Mouse (Mus musculus) heart, adult 9 months (tissue): ENCODE data around the gene Kcnq1.

Experiments used
- DNase-seq, 2 experiments: peaks; one replicate each; pipeline ENCODE4 v3.0.0; 2022; ENCODE audit warnings: low spot score in 2 of 2

Kcnq1 gene

DNA sequence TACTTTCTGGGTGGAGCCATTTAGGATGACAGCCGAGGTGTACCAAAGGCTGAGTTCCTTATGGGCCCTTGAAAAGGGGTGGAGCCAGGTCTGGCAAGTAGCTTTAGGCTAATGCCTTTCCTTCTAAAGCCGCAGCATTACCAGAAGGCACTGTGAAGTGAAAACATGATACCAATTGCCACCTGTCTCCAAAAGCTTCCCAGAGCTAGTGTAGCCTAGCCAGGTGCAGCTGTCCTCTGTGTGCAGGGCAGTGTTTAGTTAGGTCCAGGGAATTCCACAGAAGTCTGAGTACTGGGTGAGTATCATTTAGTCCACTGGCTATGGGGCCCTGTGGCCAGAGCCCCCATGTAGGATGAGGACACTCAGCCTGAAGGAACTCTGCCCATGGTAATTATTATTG is 30.0 kb downstream of the Kcnq1 start:
- DNase-seq = no peak

DNA sequence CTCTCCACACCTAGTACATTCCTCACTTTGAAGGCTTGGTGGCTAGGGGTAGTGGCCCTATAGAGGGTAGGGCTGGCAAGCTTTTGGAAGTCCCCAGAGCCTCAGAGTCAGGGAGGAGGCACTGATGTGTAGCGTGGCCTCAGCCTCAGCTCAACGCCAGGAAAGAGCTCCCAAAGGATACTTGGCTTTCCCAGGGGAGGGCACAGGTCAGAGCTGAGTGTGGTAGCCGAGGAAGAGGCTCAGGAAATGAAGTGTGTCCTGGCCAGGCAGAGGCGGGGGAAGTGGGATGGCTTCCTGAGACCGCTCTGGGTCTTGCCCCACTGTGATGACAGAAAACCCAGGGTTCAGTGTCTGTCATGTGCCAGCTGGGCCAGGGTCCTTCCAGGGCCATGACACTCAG is 30.4 kb downstream of the Kcnq1 start:
- DNase-seq = no peak

DNA sequence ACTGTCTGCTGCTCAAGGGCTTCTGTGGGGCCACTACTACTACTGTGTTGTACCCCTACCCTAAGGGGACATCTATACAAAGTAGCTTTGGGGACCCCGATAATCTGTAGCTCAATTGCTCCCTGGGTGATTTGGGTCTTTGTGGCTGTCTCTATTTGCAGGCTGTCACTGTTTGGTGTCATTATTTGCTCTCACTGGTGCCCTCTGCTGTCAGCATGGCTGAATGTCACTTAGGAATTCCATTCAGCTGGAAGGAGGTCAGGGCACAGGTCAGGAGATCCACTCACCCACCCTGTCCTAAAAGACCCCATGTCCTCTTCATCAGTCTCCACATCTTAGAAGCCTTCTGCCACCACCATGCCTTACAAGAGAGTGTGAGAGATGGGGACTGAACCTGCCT is 32.6 kb downstream of the Kcnq1 start:
- DNase-seq = peak; percentile 27 to 65

DNA sequence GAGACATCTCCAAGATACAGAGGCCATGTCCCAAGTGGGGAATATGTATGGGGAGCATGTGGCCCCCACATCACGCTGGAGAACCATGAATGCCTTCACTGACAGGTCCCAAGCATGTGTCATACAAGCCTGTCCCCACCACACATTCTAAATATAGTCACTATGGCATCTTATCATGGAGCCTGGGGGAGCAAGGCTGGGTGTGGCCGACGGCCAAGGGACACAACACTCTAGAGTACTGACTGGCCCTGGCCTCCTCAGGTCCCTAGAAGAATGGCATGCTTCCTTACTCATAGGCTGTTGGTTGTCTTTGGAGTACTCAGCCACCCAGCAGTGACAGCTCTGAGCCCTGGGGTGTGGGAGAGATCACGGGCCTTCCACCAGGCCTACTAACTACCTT is 33.8 kb downstream of the Kcnq1 start:
- peak; percentile 63 to 75 for DNase-seq

DNA sequence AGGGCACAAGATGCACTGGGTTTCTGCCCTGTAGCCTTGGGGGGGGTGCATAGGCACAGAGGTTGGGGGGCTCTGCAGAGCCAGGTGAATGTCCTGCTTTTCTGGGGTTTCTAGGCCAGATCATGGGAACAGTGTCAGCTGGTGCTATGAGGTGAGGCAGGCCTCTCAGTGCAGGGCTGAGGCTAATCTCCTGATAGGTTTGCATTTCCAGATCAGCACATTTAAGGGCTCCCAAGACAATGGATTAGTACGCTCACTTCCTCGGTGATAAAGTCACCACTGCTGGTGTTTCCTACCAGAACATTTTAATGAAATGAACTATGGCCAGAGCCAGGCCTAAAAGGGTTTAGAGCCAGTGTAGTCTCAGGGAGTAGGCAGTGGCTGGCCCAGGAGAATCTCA is 36.5 kb downstream of the Kcnq1 start:
- no peak for DNase-seq

DNA sequence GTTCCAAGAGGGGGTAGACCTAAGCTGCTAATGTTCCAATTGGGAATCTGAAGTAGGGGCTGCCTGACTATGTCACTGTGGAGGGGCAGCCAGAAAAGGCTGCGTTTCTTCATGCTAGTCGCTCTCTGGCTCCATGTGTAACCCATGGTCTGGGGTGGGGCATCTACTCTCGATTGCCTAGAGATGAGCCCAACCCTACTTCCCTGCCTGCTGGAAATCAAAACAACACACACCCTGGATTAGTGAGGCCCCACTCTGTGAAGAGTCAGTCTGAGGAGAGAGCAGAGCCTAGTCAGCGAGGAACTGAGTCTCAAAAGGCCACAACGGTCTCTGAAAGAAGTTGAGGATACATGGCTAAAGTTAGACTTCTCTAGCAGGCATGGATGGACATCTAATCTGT is 40.9 kb downstream of the Kcnq1 start:
- no peak for DNase-seq

DNA sequence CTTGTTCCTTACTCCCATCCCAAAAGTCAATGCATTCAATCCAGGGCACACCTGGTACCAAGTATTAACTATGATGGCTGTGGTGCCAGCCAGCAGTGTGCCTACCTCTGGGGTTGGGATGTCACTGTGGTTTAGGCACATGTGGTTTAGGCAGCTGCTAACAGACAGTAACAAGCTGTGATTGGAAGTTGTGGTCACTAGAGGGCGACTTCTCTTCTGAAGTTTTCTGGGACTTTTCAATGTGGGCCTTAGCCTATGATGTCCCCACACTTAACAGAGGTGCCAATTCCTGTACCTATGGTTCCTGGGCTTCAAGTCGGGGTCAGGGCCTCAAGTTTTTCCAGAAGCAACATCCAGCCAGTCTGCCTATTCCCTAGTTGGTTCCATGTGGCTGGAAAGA is 45.0 kb downstream of the Kcnq1 start:
- DNase-seq = peak in 1 of 2 experiments; percentile 29

DNA sequence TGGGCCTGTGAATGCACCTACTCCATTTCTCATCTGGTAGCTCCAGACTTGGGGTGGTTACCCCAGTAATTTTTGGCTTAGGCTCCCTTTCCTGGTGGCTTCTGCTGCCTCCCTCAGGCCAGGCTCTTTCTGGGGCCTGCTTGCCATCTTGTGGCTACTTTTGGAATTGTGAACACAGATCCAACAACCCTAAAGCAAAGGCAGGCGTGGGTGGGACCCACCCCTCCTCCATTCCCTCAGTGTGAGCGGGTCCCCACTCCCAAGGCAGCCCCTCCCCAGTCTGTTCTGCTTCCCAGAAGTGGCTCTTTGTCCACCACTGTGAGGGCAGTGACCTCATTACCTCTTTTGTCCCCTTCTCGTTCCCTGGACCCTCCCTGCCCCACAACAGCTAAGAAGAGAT is 46.2 kb downstream of the Kcnq1 start:
- DNase-seq = no peak

DNA sequence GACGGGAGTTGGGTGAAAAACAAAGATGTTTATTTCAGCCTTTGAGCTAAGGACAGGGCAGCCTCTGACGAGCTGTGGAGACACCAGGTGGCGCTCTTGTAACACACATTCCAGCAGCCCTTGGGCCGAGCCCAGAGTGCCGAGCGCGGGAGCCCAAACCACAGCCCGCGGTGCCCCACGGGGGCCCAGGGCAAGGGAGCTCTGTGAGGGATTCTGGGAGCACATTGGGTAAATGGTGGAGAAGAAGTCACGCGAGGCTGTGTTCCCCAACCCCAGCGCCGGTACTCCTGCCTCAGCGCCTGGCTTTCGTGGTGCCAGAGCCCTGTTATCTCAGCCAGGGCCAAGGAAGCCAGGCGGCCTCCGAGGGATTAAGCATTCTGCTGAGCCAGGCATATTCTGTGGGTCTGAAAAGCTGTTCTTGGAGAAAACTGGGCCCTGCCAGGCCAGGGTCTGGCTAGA is 47.8 kb downstream of the Kcnq1 start:
- peak; percentile 67 to 82 for DNase-seq

DNA sequence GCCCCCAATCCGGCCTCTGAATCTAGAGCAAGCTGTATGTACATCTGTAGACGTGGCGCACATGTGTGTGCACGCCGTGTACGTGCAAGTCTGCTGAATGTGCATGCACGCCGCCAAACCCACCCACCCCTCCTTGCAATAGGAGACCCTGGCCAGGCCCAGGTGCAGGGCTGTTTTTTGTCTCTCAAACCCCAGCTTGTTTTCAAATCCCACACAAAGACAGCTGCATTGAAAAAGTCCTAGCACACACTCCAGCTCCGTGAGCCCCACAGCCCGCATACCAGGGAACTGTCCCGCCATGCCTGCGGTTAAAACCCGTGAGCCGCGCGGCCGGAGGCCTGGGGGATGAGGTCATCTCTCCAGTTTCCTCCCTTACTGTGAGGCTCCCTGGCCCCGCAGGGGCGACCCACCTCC is 48.3 kb downstream of the Kcnq1 start:
- no peak for DNase-seq

DNA sequence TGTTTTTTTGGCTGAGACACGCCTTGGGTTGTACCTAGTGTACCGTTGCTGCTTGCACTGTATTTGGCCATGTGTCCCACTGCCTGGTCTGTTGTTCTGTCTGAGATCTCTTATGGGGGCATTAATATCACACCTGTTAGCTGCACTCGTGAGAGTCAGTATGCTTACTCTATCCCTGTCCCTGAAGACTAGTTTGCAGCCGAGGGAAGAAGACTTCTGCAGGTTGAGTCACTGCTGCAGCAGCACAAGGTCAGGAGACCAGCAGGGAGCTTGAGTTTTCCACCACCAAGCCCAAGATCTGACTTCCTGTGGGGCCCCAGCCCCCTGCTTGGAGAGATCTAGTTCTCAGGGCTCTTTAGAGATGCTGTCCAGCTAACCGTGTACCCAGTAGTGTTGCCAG is 49.1 kb downstream of the Kcnq1 start:
- DNase-seq = no peak

DNA sequence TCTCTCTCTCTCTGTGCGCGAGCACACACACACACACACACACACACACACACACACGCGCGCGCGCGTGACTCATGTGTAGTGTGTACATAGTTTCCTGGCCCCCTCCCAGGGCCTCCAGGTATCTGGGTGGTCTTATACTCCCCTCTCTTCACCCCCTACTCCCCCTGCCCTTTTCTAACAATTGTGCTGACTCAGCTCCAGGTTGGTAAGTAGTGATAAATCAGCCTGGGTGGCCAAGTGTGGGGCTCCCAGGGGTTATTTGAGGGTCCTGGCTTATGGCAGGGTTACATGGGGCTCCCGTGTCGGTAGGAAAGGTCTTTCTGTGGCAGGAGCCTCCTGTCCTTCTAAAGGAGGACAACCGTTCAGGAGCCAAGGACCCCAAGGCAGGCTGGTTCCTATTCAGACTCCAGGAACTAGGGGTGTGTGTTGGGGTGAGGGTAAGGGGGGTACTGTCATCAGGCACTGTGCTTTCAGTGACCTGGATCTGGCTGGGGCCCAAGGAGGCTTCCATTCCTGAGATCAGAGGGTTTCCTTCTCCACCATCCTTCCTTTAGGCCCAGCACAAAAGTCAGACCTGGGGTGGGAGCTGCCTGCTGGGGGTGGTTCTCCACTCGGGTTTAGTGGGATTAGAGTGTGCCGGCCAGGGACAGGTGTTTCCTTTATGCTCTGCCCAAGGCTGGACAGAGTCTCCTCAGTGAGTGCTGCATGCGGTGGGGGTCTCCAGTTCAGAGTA is 52.7 kb downstream of the Kcnq1 start:
- no peak for DNase-seq

DNA sequence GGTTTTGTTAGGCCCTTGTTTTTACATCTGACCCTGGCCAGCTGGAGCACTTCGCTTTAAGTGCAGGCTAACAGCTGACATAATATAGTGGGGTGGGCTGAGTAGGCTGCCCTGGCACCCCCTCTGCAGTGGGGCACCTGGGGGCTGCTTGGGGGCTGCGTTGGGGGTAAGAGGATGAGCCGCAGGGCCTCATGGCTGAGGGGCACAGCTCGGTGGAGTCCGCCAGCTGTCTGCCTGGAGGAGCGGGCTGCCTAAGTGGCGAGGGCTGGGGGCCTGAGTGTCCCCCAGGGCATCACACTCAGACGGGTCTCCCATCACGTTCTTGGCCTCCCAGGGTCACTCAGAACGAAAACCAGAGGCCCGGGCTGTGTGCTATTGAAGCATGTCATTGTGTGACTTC is 53.3 kb downstream of the Kcnq1 start:
- DNase-seq = no peak

DNA sequence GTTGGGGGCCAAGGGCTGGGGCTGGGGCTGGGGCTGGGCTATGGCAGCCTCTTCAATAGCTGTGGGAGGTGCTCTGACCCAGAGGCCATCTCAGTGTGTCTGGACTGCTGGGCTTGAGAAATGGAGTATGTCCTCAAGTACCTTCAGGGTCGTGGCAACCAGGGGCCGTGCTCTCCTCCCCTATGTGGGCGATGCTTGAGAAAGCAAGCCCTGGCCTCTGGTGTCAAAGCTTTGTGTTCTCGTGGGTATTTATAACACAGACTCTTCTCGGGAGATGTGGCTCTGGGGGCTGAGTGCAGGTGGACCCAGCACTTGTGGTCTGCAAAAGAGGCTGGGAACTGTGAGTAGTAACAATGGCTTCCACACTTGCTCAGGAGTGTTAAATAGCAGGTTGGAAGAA is 53.9 kb downstream of the Kcnq1 start:
- DNase-seq = no peak

DNA sequence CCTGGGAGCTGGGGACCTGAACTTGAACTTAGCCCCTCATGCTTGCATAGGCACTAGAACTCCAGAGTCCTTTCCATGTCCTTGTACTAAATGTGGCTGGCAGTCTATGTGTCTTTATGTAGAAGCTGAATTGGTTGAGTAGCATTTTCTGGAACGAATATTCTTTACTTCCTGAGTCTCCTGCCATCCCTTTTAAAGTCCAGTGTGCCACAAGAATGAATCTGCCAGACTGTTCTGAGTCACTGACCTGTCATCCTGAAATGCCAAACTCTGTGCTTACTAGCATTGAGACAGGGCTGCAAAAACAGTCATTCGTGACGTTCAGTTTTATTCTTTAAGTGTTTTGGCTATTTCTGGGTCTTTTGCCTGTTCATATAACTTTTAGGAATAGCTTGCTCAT is 55.9 kb downstream of the Kcnq1 start:
- DNase-seq = no peak

DNA sequence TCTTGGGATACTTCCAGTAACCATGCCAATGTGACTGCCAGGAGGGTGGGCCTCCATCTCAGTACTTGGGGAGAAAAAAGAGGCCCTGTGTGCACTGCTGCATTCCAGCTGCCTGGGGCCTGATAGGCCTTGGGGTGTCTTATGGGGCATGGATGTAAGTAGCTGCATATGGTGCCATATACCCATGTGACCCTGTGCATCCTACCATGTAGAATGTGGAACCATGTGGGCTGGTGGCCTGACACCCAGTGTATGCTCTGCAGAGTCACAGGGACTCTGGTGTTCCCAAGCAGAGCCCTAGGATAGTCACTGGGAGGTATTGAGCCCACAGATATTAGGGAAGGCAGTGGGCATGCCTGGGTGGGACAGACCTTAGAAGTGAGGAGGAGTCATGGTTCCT is 57.9 kb downstream of the Kcnq1 start:
- no peak for DNase-seq

DNA sequence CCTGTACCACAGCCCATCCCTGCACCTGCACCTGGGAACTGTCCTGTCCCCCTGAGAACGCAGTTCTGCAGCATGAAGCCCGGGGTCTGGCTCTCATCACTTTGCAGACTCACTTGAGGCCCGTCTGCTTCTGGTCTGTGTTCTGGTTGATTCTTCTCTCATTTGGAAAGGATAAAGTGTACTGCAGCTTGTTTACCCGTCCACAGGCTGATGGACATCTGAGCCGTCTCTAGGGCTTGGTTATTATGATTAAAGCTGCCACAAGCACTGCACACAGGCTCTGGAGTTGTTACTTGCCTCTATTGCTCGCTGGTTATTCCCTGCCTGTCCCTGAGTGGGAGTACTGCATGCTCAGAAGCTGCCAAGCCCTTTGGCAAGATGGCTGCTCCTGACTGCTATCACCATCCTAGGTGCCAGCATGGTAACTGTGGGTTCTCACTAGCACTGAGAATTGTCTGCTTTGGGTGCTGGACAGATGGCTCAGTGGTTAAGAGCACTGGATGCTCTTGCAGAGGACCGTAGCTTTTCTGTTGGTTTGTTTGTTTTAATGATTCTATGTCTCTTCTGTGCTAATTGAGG is 59.6 kb downstream of the Kcnq1 start:
- DNase-seq = no peak

DNA sequence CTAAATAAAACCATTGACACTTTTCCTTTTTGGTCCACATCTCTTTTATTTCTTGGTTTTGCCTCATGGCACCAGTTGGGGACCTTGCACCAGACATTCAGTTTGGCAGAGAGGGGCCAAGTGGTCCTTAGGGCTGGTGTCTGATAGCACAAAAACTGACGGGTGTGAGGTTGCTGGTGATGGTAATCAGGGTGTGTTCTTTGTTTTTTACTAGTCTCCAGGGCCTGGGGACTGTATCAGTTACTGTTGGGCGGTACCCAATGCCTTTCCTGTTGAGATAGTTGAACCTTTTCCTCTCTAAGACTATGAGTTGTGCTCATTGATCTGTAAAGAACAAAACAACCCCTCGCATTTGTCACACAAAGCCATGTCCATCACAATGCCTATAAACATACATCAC is 61.1 kb downstream of the Kcnq1 start:
- no peak for DNase-seq

DNA sequence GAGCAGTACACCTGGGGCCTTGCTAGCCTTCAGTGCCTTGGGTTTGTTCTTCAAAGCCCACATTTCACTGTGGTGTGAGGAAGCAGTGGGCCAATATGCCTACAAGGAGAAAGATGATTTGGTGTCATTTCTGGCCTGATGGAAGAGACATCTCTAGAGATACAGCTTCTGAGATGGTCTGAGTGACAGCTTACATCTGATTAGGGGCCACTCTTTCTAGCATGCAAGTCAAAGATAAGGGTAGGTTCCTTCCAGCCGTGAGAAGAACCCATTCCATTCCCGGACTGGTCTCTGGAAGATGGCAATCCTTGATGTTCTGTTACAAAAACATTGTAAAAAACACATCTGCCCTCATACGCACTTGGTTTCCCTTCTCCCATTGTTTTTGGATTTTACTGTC is 63.2 kb downstream of the Kcnq1 start:
- no peak for DNase-seq

DNA sequence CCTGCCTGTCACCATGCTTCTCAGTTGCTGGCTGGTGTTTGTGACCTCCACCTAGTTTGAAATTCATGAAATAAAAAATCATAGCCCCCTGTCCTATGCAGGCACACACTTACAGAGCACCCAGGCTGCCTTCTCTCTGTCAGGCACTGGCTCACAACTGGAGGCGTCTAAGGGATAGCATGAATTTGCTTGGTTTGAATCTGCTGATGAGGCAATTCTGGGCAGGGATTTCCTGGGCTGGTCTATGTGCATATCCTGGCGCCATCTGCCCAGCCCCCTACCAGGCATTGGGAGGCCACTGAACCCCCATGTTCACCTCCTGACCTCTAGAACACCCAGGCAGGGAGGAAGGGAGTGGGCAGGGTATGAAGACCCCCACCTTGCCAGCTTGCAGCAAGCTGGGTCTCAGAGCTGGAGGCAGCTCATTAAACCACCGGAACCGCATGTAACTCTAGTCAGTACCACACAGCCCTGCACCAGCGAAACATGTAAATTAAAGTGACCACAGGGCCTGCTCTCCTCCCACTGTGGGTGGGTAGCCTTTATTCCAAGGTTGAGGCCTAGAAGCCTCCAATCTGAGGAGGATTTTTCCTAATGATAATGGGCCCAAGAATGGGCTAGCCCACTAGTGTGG is 66.9 kb downstream of the Kcnq1 start:
- DNase-seq = no peak

DNA sequence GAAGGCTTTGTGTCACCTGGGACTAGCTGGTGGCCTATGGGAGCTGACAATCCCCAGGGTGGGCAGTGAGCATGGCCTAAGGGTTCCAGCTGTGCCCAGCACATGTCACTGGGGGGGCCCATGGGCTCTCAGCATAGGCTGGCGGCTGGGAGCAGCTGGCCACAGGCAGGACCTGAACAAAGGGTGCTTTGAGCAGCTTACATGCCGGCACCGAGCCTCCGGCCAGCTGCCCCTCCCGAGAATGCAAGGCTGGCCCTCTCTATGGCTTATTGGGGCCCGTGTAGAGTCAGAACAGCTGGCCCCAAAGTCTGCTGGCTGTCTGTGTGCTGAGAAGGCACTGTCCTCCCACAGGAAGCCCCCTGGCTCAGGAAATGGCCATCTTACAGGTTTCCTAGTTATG is 68.5 kb downstream of the Kcnq1 start:
- no peak for DNase-seq

DNA sequence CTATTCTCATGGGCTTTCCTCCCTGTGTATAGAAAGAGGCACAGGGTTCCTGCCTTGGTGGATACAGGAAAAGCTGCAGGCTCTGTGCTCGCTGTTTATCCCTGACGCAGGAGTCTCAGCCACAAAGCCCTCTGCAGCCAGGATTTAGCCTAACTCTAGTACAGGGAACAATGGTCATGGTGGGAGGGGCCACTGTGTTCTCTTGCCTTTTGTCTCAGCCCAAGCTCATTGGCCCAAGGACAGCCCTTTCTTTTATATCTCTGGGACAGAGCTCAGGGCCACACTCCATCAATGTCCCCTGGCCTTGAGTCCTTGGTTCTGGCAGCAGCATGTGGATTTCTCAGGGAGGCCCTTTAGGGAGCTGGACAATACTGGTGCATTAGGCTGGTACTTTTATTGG is 72.7 kb downstream of the Kcnq1 start:
- DNase-seq = peak; percentile 13 to 25

DNA sequence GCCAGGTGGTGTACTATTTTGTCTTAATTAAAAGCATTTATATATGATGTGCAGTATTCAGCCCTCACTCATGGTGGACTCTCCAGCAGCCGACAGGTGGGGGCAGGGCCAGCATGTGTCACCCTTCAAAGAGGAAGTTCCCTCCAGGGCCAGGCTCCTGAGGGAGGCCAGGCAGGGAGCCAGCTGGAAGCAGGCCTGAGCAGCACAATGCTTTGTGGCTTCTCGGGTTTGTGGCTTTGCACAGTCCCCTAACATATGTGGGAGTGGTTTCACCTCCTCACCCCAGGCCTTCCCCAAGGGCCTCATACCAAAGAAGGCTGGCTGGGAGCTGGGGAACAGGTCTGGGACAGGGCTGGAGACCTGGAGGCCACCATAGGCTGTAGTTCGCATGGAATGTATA is 74.6 kb downstream of the Kcnq1 start:
- DNase-seq = peak; percentile 81 to 83
